Mouse (Mus musculus) stomach, postnatal 0 days (tissue): ENCODE measurements around the gene D430019H16Rik. TPM values are rescaled to one million over a fixed set of nuclear protein-coding genes. Genes with fewer than 3 reads are reported as not detected.

Experiments used
- ATAC-seq: fragments of 200-750 bp; cut with Nextera tagmentation; 2 replicates; pipeline ENCODE4 v1.8.0; 2017; ENCODE audit not compliant: low FRiP score, low TSS enrichment
- DNase-seq: peaks from one replicate; pipeline ENCODE4 v3.0.0-alpha.2; 2016; ENCODE audit warnings: low spot score
- H3K27ac ChIP-seq: fragments of 300-500 bp; sonication (generic); replicated peaks from 2 replicates; pipeline ENCODE4 v1.5.1; 2014; ENCODE audit warnings: mild to moderate bottlenecking, control low read depth
- H3K27me3 ChIP-seq: fragments of 300-500 bp; sonication (generic); 2 replicates; pipeline ENCODE4 v1.6.1; 2014; ENCODE audit warnings: low read length; ENCODE audit not compliant: control insufficient read depth, insufficient read depth
- H3K36me3 ChIP-seq: fragments of 300-500 bp; sonication (generic); 2 replicates; pipeline ENCODE4 v1.6.1; 2014; ENCODE audit warnings: low read length, mixed read lengths; ENCODE audit not compliant: control insufficient read depth, insufficient read depth
- H3K4me1 ChIP-seq: fragments of 300-500 bp; sonication (generic); replicated peaks from 2 replicates; pipeline ENCODE4 v1.6.1; 2014; ENCODE audit warnings: antibody characterized with exemption; ENCODE audit not compliant: control insufficient read depth, insufficient read depth
- H3K4me2 ChIP-seq: fragments of 300-500 bp; sonication (generic); replicated peaks from 2 replicates; pipeline ENCODE4 v1.6.1; 2014; ENCODE audit warnings: low read depth, mild to moderate bottlenecking, control low read depth, moderate library complexity
- H3K4me3 ChIP-seq: fragments of 300-500 bp; sonication (generic); 2 replicates; pipeline ENCODE4 v1.5.1; 2014; ENCODE audit warnings: low read depth, low read length, control low read depth
- H3K9ac ChIP-seq: fragments of 300-500 bp; sonication (generic); 2 replicates; pipeline ENCODE4 v1.6.1; 2014; ENCODE audit warnings: mild to moderate bottlenecking, low read length, control low read depth, mixed read lengths
- H3K9me3 ChIP-seq: fragments of 300-500 bp; sonication (generic); 2 replicates; pipeline ENCODE4 v1.6.1; 2016; ENCODE audit warnings: low read length; ENCODE audit not compliant: control insufficient read depth
- CTCF ChIP-seq: IDR thresholded peaks from 2 replicates; pipeline ENCODE4 v1.5.1; 2016; ENCODE audit warnings: antibody characterized with exemption, low read depth, mild to moderate bottlenecking, moderate library complexity
- EP300 ChIP-seq: optimal IDR thresholded peaks from 2 replicates; pipeline ENCODE3; 2016; ENCODE audit warnings: antibody characterized with exemption
- WGBS: fragments of 180-500 bp; shearing (Covaris S2); extraction: QIAGEN DNeasy Blood & Tissue Kit; methylation state at CpG from one replicate; pipeline ENCODE4 v1.1.7; 2014; 5-methylcytosine and 5-hydroxymethylcytosine counted together
- polyA plus RNA-seq: library from polyadenylated mRNA; unstranded; fragments of >200 nt; fragmentation: Nextera tagmentation; extraction: Ambion mirVana; gene quantifications from 2 replicates; pipeline ENCODE4 v1.2.1, GENCODE M21; 2015

The D430019H16Rik gene
- polyA plus RNA-seq, 1 experiment from 2014 or later = 0.55 TPM

- 78% methylated on average over 3 of the region's 3 CpGs for WGBS
These were observed 88.9 kb downstream of the D430019H16Rik start for GRCm38 (mm10) chr12:105542513-105542912.

More at GRCm38 (mm10) chr12:105542513-105542912, 88.9 kb downstream of the D430019H16Rik start:
- H3K9ac ChIP-seq = no peak overlapping the region
- H3K4me2 ChIP-seq = no peak overlapping the region
- H3K27me3 ChIP-seq = no peaks in the 10 kb centered on the region
- H3K4me3 ChIP-seq = no peak overlapping the region
- no peaks in the 10 kb centered on the region for H3K36me3 ChIP-seq
- H3K27ac ChIP-seq = no peak overlapping the region
- DNase-seq (no peak), ATAC-seq (no peak)
- peaks cover 2% of the 10 kb centered on the region; the same call in 1 of the 2 replicates for H3K4me1 ChIP-seq
- TF ChIP-seq EP300 (no peak), CTCF (no peak)
- no peaks in the 10 kb centered on the region for H3K9me3 ChIP-seq

Other genes with a start within 250 kb of the D430019H16Rik start
- not detected in 2 replicates for gene Tcl1, start 231.1 kb upstream of the D430019H16Rik start, polyA plus RNA-seq
- 0.06 and 0.07 TPM in 2 replicates for gene Tunar, start 120.0 kb upstream of the D430019H16Rik start, polyA plus RNA-seq
- gene Bdkrb2, start 109.4 kb downstream of the D430019H16Rik start, polyA plus RNA-seq = 4.0 and 4.1 TPM in 2 replicates
- 1.8 and 2.3 TPM in 2 replicates for gene Bdkrb1, start 149.2 kb downstream of the D430019H16Rik start, polyA plus RNA-seq
- 30.6 and 31.6 TPM in 2 replicates for gene Gskip, start 231.0 kb downstream of the D430019H16Rik start, polyA plus RNA-seq
- 4.4 and 5.3 TPM in 2 replicates for gene Atg2b, start 231.4 kb downstream of the D430019H16Rik start, polyA plus RNA-seq